Mouse (Mus musculus) spleen, adult 2 months (tissue): ENCODE results near the gene Sec22b.

Source experiments
- CTCF ChIP-seq: fragments of 200-500 bp; IDR thresholded peaks from 2 replicates; pipeline ENCODE4 v1.5.1; 2011; ENCODE audit warnings: mild to moderate bottlenecking, inconsistent platforms; ENCODE audit not compliant: insufficient read depth, insufficient read length, insufficient replicate concordance; ENCODE audit errors: extremely low read depth
- POLR2A ChIP-seq: fragments of 200-500 bp; IDR thresholded peaks from 2 replicates; pipeline ENCODE4 v1.6.1; 2011; ENCODE audit warnings: low read depth, low read length, inconsistent platforms

DNA sequence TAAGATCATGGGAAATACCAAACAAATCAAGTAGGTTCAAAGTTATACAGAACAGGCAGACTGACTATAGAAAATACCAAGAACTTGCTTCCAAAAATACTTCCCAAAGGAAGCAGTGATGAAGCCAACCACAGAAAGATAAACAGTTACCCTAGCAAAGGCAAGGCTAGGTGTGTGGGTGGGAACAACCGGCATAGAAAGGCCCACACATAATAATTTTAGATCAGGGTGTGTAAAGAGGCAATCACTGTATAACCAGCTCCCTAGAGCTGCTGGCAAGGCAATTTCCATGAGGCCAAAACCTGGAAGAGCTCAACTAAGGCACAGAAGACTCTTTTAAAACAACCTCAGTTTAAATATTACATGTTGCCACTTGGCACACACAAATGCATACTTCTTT, 41.6 kb upstream of the Sec22b start:
- TF ChIP-seq POLR2A (no peak), CTCF (no peak)
